Mouse (Mus musculus) gastrocnemius, adult 2 months (tissue): ENCODE results near the gene Rin3. TPM values are rescaled to one million over a fixed set of nuclear protein-coding genes. Genes with fewer than 3 reads are reported as not detected.

Experiments
- DNase-seq: peaks from one replicate; pipeline ENCODE4 v3.0.0; 2022
- H3K27ac ChIP-seq: fragments of 200-600 bp; 2 replicates; pipeline ENCODE4 v1.8.1; 2022; ENCODE audit warnings: mild to moderate bottlenecking
- H3K4me3 ChIP-seq: fragments of 200-600 bp; 2 replicates; pipeline ENCODE4 v1.8.1; 2022; ENCODE audit warnings: mild to moderate bottlenecking, moderate library complexity
- CTCF ChIP-seq: fragments of 200-600 bp; IDR thresholded peaks from 2 replicates; pipeline ENCODE4 v1.8.1; 2022; ENCODE audit warnings: antibody characterized with exemption, mild to moderate bottlenecking, moderate library complexity
- intact Hi-C: fragments of 180-260 bp; cut with DNase I; formaldehyde crosslinking; loops from one replicate; pipeline ENCODE4 v1.15.1; 2025
- total RNA-seq, 2 experiments: library from RNA; stranded (reverse); gene quantifications; 2 replicates each; pipeline ENCODE4 v1.2.3; 2021

Rin3 gene
- total RNA-seq, 2 experiments from 2014 or later, result 6.4 to 14.3 TPM

- DNase-seq, result no peak
- no peak overlapping the region for H3K4me3 ChIP-seq
- no peak overlapping the region for H3K27ac ChIP-seq
- intact Hi-C loops, result no loop called here
- TF ChIP-seq CTCF, result no peak
Observed at GRCm38 (mm10) chr12:102330731-102331130, 47.9 kb downstream of the Rin3 start.

- no peak overlapping the region for H3K27ac ChIP-seq
- TF ChIP-seq CTCF, result no peak
- intact Hi-C loops, result no loop called here
- H3K4me3 ChIP-seq, result no peak overlapping the region
- no peak for DNase-seq
Observed at GRCm38 (mm10) chr12:102333101-102333500, 50.3 kb downstream of the Rin3 start.

- TF ChIP-seq CTCF, result peak; percentile 37; the same call in 1 of the 2 replicates
- Histone ChIP-seq H3K4me3 (no peak overlapping the region), H3K27ac (no peak overlapping the region)
- DNase-seq, result no peak
- intact Hi-C loops, result no loop called here
Observed at GRCm38 (mm10) chr12:102339085-102339484, 56.2 kb downstream of the Rin3 start.

- Histone ChIP-seq H3K4me3 (no peak overlapping the region), H3K27ac (no peak overlapping the region)
- DNase-seq, result no peak
- intact Hi-C loops, result loop anchor here (10.0 kb wide), 1 partner anchor 156 kb away; no protein-coding TSS in a partner anchor
- no peak for TF ChIP-seq CTCF
Observed at GRCm38 (mm10) chr12:102340471-102340870, 57.6 kb downstream of the Rin3 start.

- TF ChIP-seq CTCF, result no peak
- Histone ChIP-seq H3K27ac (peak overlapping the region; percentile 54; the same call in 1 of the 2 replicates), H3K4me3 (no peak overlapping the region)
- no peak for DNase-seq
- intact Hi-C loops, result loop anchor here (10.0 kb wide), 1 partner anchor 157 kb away; no protein-coding TSS in a partner anchor
Observed at GRCm38 (mm10) chr12:102342147-102342546, 59.3 kb downstream of the Rin3 start.

- intact Hi-C loops, result loop anchor here (10.0 kb wide), 1 partner anchor 158 kb away; no protein-coding TSS in a partner anchor
- H3K4me3 ChIP-seq, result no peak overlapping the region
- DNase-seq, result no peak
- peak overlapping the region; percentile 54; the same call in 1 of the 2 replicates for H3K27ac ChIP-seq
- TF ChIP-seq CTCF, result no peak
Observed at GRCm38 (mm10) chr12:102342602-102343001, 59.8 kb downstream of the Rin3 start.

- no peak for TF ChIP-seq CTCF
- intact Hi-C loops, result loop anchor here (10.0 kb wide), 1 partner anchor 160 kb away; no protein-coding TSS in a partner anchor
- H3K4me3 ChIP-seq, result no peak overlapping the region
- DNase-seq, result no peak
- peak overlapping the region; percentile 54; the same call in 1 of the 2 replicates for H3K27ac ChIP-seq
Observed at GRCm38 (mm10) chr12:102345031-102345815, 62.4 kb downstream of the Rin3 start.

- TF ChIP-seq CTCF, result peak; percentile 65
- intact Hi-C loops, result loop anchor here (10.0 kb wide), 1 partner anchor 162 kb away; no protein-coding TSS in a partner anchor
- no peak for DNase-seq
- Histone ChIP-seq H3K27ac (no peak overlapping the region), H3K4me3 (no peak overlapping the region)
Observed at GRCm38 (mm10) chr12:102346507-102346906, 63.7 kb downstream of the Rin3 start.

GRCm38 (mm10) chr12:102348447-102348846, 65.6 kb downstream of the Rin3 start:
- intact Hi-C loops, result loop anchor here (10.0 kb wide), 1 partner anchor 164 kb away; no protein-coding TSS in a partner anchor
- no peak overlapping the region for H3K27ac ChIP-seq
- TF ChIP-seq CTCF, result no peak
- DNase-seq, result no peak
- no peak overlapping the region for H3K4me3 ChIP-seq

- no peak for DNase-seq
- intact Hi-C loops, result no loop called here
- H3K4me3 ChIP-seq, result no peak overlapping the region
- no peak overlapping the region for H3K27ac ChIP-seq
- no peak for TF ChIP-seq CTCF
Observed at GRCm38 (mm10) chr12:102350997-102351396, 68.1 kb downstream of the Rin3 start.

GRCm38 (mm10) chr12:102354126-102354984, 71.5 kb downstream of the Rin3 start:
- no peak for TF ChIP-seq CTCF
- Histone ChIP-seq H3K4me3 (no peak overlapping the region), H3K27ac (0 out of 2 replicates have a peak overlapping the region, but pooled peaks have one; percentile 8)
- no peak for DNase-seq
- intact Hi-C loops, result no loop called here

- Histone ChIP-seq H3K27ac (no peak overlapping the region), H3K4me3 (no peak overlapping the region)
- no peak for DNase-seq
- TF ChIP-seq CTCF, result no peak
- intact Hi-C loops, result no loop called here
Observed at GRCm38 (mm10) chr12:102355784-102356183, 72.9 kb downstream of the Rin3 start.
